Mouse (Mus musculus) MEL (cell line): ENCODE data around the gene Fbrsl1.

Source experiments
- BHLHE40 ChIP-seq: IDR thresholded peaks from 2 replicates; pipeline ENCODE4 v1.6.1; 2012; ENCODE audit warnings: low read depth, mild to moderate bottlenecking, inconsistent platforms, low read length, improper control_type of control experiment, borderline replicate concordance
- CHD2 ChIP-seq: IDR thresholded peaks from 2 replicates; pipeline ENCODE4 v1.6.1; 2011; ENCODE audit warnings: low read length, improper control_type of control experiment
- CTCF ChIP-seq, 3 experiments: IDR thresholded peaks in 2 of 3; conservative IDR thresholded peaks in 1 of 3; 2 replicates each; pipeline ENCODE4 v1.5.1; 2011 to 2012; ENCODE audit warnings: low read length in 3 of 3, low read depth in 2 of 3, mild to moderate bottlenecking in 2 of 3, improper control_type of control experiment in 1 of 3, inconsistent platforms in 1 of 3, mixed read lengths in 1 of 3, moderate library complexity in 1 of 3; ENCODE audit not compliant: control insufficient read depth in 1 of 3, insufficient read depth in 1 of 3, poor library complexity in 1 of 3, severe bottlenecking in 1 of 3
- EP300 ChIP-seq, 2 experiments: IDR thresholded peaks; 2 replicates each; pipeline ENCODE4 v1.6.1; 2011; ENCODE audit warnings: improper control_type of control experiment in 2 of 2, low read length in 2 of 2, low read depth in 1 of 2, mild to moderate bottlenecking in 1 of 2
- GATA1 ChIP-seq: IDR thresholded peaks from 2 replicates; pipeline ENCODE4 v1.6.1; 2011; ENCODE audit warnings: low read depth, low read length, improper control_type of control experiment
- JUND ChIP-seq: IDR thresholded peaks from 2 replicates; pipeline ENCODE4 v1.6.1; 2011; ENCODE audit warnings: low read depth, mild to moderate bottlenecking, improper control_type of control experiment, low read length
- MAX ChIP-seq: IDR thresholded peaks from 2 replicates; pipeline ENCODE4 v1.6.1; 2011; ENCODE audit warnings: low read length, improper control_type of control experiment
- POLR2A ChIP-seq, 2 experiments: IDR thresholded peaks; 2 replicates each; pipeline ENCODE4 v1.6.1; 2011 to 2012; ENCODE audit warnings: low read length in 2 of 2, mild to moderate bottlenecking in 2 of 2, control low read depth in 1 of 2, improper control_type of control experiment in 1 of 2, low read depth in 1 of 2, moderate library complexity in 1 of 2; ENCODE audit not compliant: control insufficient read depth in 1 of 2, insufficient read depth in 1 of 2, poor library complexity in 1 of 2
- POLR2AphosphoS5 ChIP-seq: IDR thresholded peaks from 2 replicates; pipeline ENCODE4 v1.6.1; 2012; ENCODE audit warnings: low read depth, borderline replicate concordance, mild to moderate bottlenecking, inconsistent platforms, low read length, moderate library complexity, mixed read lengths
- TAL1 ChIP-seq: IDR thresholded peaks from 2 replicates; pipeline ENCODE4 v1.6.1; 2012; ENCODE audit warnings: mild to moderate bottlenecking, inconsistent platforms, low read length, moderate library complexity, mixed read lengths
- USF2 ChIP-seq, 2 experiments: IDR thresholded peaks; 2 replicates each; pipeline ENCODE4 v1.6.1; 2011 to 2012; ENCODE audit warnings: improper control_type of control experiment in 2 of 2, low read length in 2 of 2, borderline replicate concordance in 1 of 2, inconsistent platforms in 1 of 2, low read depth in 1 of 2, mild to moderate bottlenecking in 1 of 2; ENCODE audit not compliant: insufficient read depth in 1 of 2
- ZC3H11A ChIP-seq: IDR thresholded peaks from 2 replicates; pipeline ENCODE4 v1.6.1; 2012; ENCODE audit warnings: low read depth, mild to moderate bottlenecking, inconsistent platforms, low read length, improper control_type of control experiment
- ZMIZ1 ChIP-seq: IDR thresholded peaks from 2 replicates; pipeline ENCODE4 v1.6.1; 2012; ENCODE audit warnings: low read depth, mild to moderate bottlenecking, inconsistent platforms, low read length, improper control_type of control experiment, moderate library complexity

- TF ChIP-seq JUND (no peak), EP300 (IDR thresholded peaks at IDR 0.05; ENCODE audit: low read depth in 1 of 2, low read length in 2 of 2) (no peak), GATA1 (no peak), CTCF (IDR thresholded peaks at IDR 0.05 in 2 of 3, conservative IDR thresholded peaks at IDR 0.05 in 1 of 3; ENCODE audit: control insufficient read depth in 1 of 3, insufficient read depth in 1 of 3, low read depth in 2 of 3, low read length in 3 of 3, poor library complexity in 1 of 3, severe bottlenecking in 1 of 3) (no peak), ZMIZ1 (no peak), POLR2A (IDR thresholded peaks at IDR 0.05; ENCODE audit: control insufficient read depth in 1 of 2, insufficient read depth in 1 of 2, low read depth in 1 of 2, low read length in 2 of 2, poor library complexity in 1 of 2) (no peak), CHD2 (no peak), ZC3H11A (no peak), POLR2AphosphoS5 (no peak), BHLHE40 (no peak), MAX (no peak), USF2 (IDR thresholded peaks at IDR 0.05; ENCODE audit: borderline replicate concordance in 1 of 2, insufficient read depth in 1 of 2, low read depth in 1 of 2, low read length in 2 of 2) (no peak), TAL1 (no peak)
Observed at GRCm38 (mm10) chr5:110444509-110444908, 3.8 kb downstream of the Fbrsl1 start.
